Mouse (Mus musculus) forebrain, embryonic 11.5 days (tissue): Measurements from ENCODE around the gene Ypel2. TPM values are rescaled to one million over a fixed set of nuclear protein-coding genes. Genes with fewer than 3 reads are reported as not detected.

ENCODE experiments used
- ATAC-seq: fragments of 200-750 bp; cut with Nextera tagmentation; replicated peaks from 2 replicates; pipeline ENCODE4 v1.8.0; 2017; ENCODE audit warnings: moderate TSS enrichment; ENCODE audit not compliant: low FRiP score
- DNase-seq: peaks from one replicate; pipeline ENCODE4 v3.0.0-alpha.2; 2017; ENCODE audit warnings: low spot score
- H3K27ac ChIP-seq: fragments of 300-500 bp; sonication (generic); 2 replicates; pipeline ENCODE4 v1.5.1; 2014; ENCODE audit warnings: low read depth, low read length
- H3K27me3 ChIP-seq: fragments of 300-500 bp; sonication (generic); 2 replicates; pipeline ENCODE4 v1.6.1; 2014; ENCODE audit warnings: mild to moderate bottlenecking, low read length, mixed read lengths; ENCODE audit not compliant: control insufficient read depth, insufficient read depth
- H3K36me3 ChIP-seq: fragments of 300-500 bp; sonication (generic); 2 replicates; pipeline ENCODE4 v1.6.1; 2014; ENCODE audit warnings: mild to moderate bottlenecking, low read length, moderate library complexity, mixed read lengths; ENCODE audit not compliant: control insufficient read depth, insufficient read depth
- H3K4me1 ChIP-seq: fragments of 300-500 bp; sonication (generic); replicated peaks from 2 replicates; pipeline ENCODE4 v1.6.1; 2014; ENCODE audit warnings: low read length, mixed read lengths; ENCODE audit not compliant: control insufficient read depth, insufficient read depth
- H3K4me2 ChIP-seq: fragments of 300-500 bp; sonication (generic); 2 replicates; pipeline ENCODE4 v1.6.1; 2014; ENCODE audit warnings: low read depth, mild to moderate bottlenecking, low read length, moderate library complexity, mixed read lengths; ENCODE audit not compliant: severe bottlenecking
- H3K4me3 ChIP-seq: fragments of 300-500 bp; sonication (generic); 2 replicates; pipeline ENCODE4 v1.5.1; 2014; ENCODE audit warnings: low read depth, low read length
- H3K9ac ChIP-seq: fragments of 300-500 bp; sonication (generic); 2 replicates; pipeline ENCODE4 v1.6.1; 2014; ENCODE audit warnings: low read length
- H3K9me3 ChIP-seq: fragments of 300-500 bp; sonication (generic); 2 replicates; pipeline ENCODE4 v1.6.1; 2016; ENCODE audit warnings: low read length, mixed read lengths; ENCODE audit not compliant: control insufficient read depth
- WGBS: fragments of 180-500 bp; shearing (Covaris S2); extraction: QIAGEN DNeasy Blood & Tissue Kit; methylation state at CpG from one replicate; pipeline ENCODE4 v1.1.7; 2014; 5-methylcytosine and 5-hydroxymethylcytosine counted together
- polyA plus RNA-seq: library from polyadenylated mRNA; unstranded; fragments of >200 nt; fragmentation: Nextera tagmentation; extraction: Ambion mirVana; gene quantifications from 2 replicates; pipeline ENCODE4 v1.2.1, GENCODE M21; 2014

Gene Ypel2
- polyA plus RNA-seq, 1 experiment from 2014 or later, result 5.4 TPM

- Histone ChIP-seq H3K9me3 (no peaks in the 10 kb centered on the region), H3K4me2 (no peak overlapping the region), H3K27me3 (peaks cover 3% of the 10 kb centered on the region; the same call in 1 of the 2 replicates), H3K4me3 (no peak overlapping the region), H3K4me1 (peaks cover 5% of the 10 kb centered on the region; the same call in 1 of the 2 replicates), H3K9ac (no peak overlapping the region), H3K36me3 (no peaks in the 10 kb centered on the region), H3K27ac (no peak overlapping the region)
- WGBS, result 50% methylated on average over 2 of the region's 2 CpGs
- no peak for DNase-seq
- ATAC-seq, result no peak
Measured at GRCm38 (mm10) chr11:86898367-86898766, 95.1 kb downstream of the Ypel2 start.

- 33% methylated on average over 3 of the region's 3 CpGs for WGBS
- DNase-seq, result no peak
- H3K27ac ChIP-seq, result no peak overlapping the region
Measured at GRCm38 (mm10) chr11:86895567-86895966, 97.9 kb downstream of the Ypel2 start.

GRCm38 (mm10) chr11:86895156-86895555, 98.4 kb downstream of the Ypel2 start:
- WGBS, result 56% methylated on average over 9 of the region's 9 CpGs
- no peak overlapping the region for H3K4me2 ChIP-seq
- DNase-seq, result no peak
- no peak overlapping the region for H3K27ac ChIP-seq
- no peak overlapping the region for H3K4me3 ChIP-seq
- H3K9ac ChIP-seq, result no peak overlapping the region
- no peaks in the 10 kb centered on the region for H3K36me3 ChIP-seq
- peaks cover 5% of the 10 kb centered on the region; the same call in 1 of the 2 replicates for H3K4me1 ChIP-seq
- H3K27me3 ChIP-seq, result peaks cover 3% of the 10 kb centered on the region; the same call in 1 of the 2 replicates
- no peaks in the 10 kb centered on the region; the same call in 1 of the 2 replicates for H3K9me3 ChIP-seq
- no peak for ATAC-seq

More at GRCm38 (mm10) chr11:86895567-86895966, 97.9 kb downstream of the Ypel2 start:
- Histone ChIP-seq H3K9ac (no peak overlapping the region), H3K27me3 (peaks cover 3% of the 10 kb centered on the region; the same call in 1 of the 2 replicates), H3K4me1 (peaks cover 5% of the 10 kb centered on the region; the same call in 1 of the 2 replicates), H3K9me3 (no peaks in the 10 kb centered on the region; the same call in 1 of the 2 replicates), H3K4me3 (no peak overlapping the region), H3K36me3 (no peaks in the 10 kb centered on the region), H3K4me2 (no peak overlapping the region)
- ATAC-seq, result no peak

GRCm38 (mm10) chr11:86894171-86894577, 99.3 kb downstream of the Ypel2 start:
- Histone ChIP-seq H3K4me1 (peaks cover 5% of the 10 kb centered on the region; the same call in 1 of the 2 replicates), H3K27me3 (peaks cover 3% of the 10 kb centered on the region; the same call in 1 of the 2 replicates), H3K4me3 (peak overlapping the region; percentile 28), H3K4me2 (peak overlapping the region; percentile 62), H3K36me3 (no peaks in the 10 kb centered on the region), H3K9me3 (no peaks in the 10 kb centered on the region; the same call in 1 of the 2 replicates), H3K9ac (peak overlapping the region; percentile 55), H3K27ac (no peak overlapping the region)
- WGBS, result 10% methylated on average over 19 of the region's 19 CpGs
- ATAC-seq (peak; percentile 49; the same call in 1 of the 2 replicates), DNase-seq (peak; percentile 89)

GRCm38 (mm10) chr11:86892996-86893670, 100.4 kb downstream of the Ypel2 start:
- H3K27me3 ChIP-seq, result peaks cover 3% of the 10 kb centered on the region; the same call in 1 of the 2 replicates
- no peaks in the 10 kb centered on the region for H3K36me3 ChIP-seq
- no peak overlapping the region for H3K4me2 ChIP-seq
- H3K9ac ChIP-seq, result no peak overlapping the region
- H3K4me3 ChIP-seq, result no peak overlapping the region
- peaks cover 4% of the 10 kb centered on the region; the same call in 1 of the 2 replicates for H3K4me1 ChIP-seq
- DNase-seq (no peak), ATAC-seq (no peak)
- no peak overlapping the region for H3K27ac ChIP-seq
- WGBS, result 79% methylated on average over 15 of the region's 15 CpGs
- no peaks in the 10 kb centered on the region; the same call in 1 of the 2 replicates for H3K9me3 ChIP-seq

Other genes with a start within 250 kb of the Ypel2 start
- gene Cltc, start 236.1 kb downstream of the Ypel2 start, polyA plus RNA-seq, result 170 and 176 TPM in 2 replicates
- 47.5 and 54.1 TPM in 2 replicates for gene Dhx40, start 186.0 kb downstream of the Ypel2 start, polyA plus RNA-seq
- 74.6 and 77.7 TPM in 2 replicates for gene Gdpd1, start 80.4 kb upstream of the Ypel2 start, polyA plus RNA-seq
- 28.3 and 28.9 TPM in 2 replicates for gene Smg8, start 93.1 kb upstream of the Ypel2 start, polyA plus RNA-seq
- gene Prr11, start 115.0 kb upstream of the Ypel2 start, polyA plus RNA-seq, result 23.1 and 23.8 TPM in 2 replicates
- 122 and 142 TPM in 2 replicates for gene Ska2, start 115.5 kb upstream of the Ypel2 start, polyA plus RNA-seq
- 97.3 and 106 TPM in 2 replicates for gene Trim37, start 133.4 kb upstream of the Ypel2 start, polyA plus RNA-seq